Mouse (Mus musculus) MEL (cell line): Measurements from ENCODE around the gene Snd1. TPM values are rescaled to one million over a fixed set of nuclear protein-coding genes. Genes with fewer than 3 reads are reported as not detected.

Experiments
- DNase-seq: peaks from one replicate; pipeline ENCODE4 v3.0.0; 2011; ENCODE audit warnings: low read depth, low spot score
- H3K27ac ChIP-seq: 2 replicates; pipeline ENCODE4 v1.5.1; 2012; ENCODE audit warnings: low read depth, mild to moderate bottlenecking, control low read depth, low read length, moderate library complexity; ENCODE audit not compliant: control insufficient read depth
- H3K27me3 ChIP-seq, 2 experiments: fragments of 150-350 bp in 1 of 2; sonication (generic) in 1 of 2; 2 replicates each; pipeline ENCODE4 v1.6.1; 2012; ENCODE audit warnings: low read length in 2 of 2, mild to moderate bottlenecking in 2 of 2, improper control_type of control experiment in 1 of 2, moderate library complexity in 1 of 2; ENCODE audit not compliant: insufficient read depth in 2 of 2, control insufficient read depth in 1 of 2
- H3K36me3 ChIP-seq, 2 experiments: 2 replicates each; pipeline ENCODE4 v1.6.1; 2012 to 2014; ENCODE audit warnings: low read length in 2 of 2, improper control_type of control experiment in 1 of 2, inconsistent platforms in 1 of 2, mild to moderate bottlenecking in 1 of 2; ENCODE audit not compliant: insufficient read depth in 2 of 2, control insufficient read depth in 1 of 2
- H3K4me1 ChIP-seq, 2 experiments: fragments of 150-350 bp in 1 of 2; sonication (generic) in 1 of 2; 2 replicates each; pipeline ENCODE4 v1.6.1; 2012; ENCODE audit warnings: low read length in 2 of 2, improper control_type of control experiment in 1 of 2, mild to moderate bottlenecking in 1 of 2; ENCODE audit not compliant: insufficient read depth in 2 of 2, control insufficient read depth in 1 of 2
- H3K4me3 ChIP-seq, 2 experiments: fragments of 150-350 bp in 1 of 2; sonication (generic) in 1 of 2; 2 replicates each; pipeline ENCODE4 v1.5.1; 2012; ENCODE audit warnings: low read depth in 2 of 2, low read length in 2 of 2, mild to moderate bottlenecking in 2 of 2, moderate library complexity in 2 of 2, control low read depth in 1 of 2, improper control_type of control experiment in 1 of 2; ENCODE audit not compliant: control insufficient read depth in 1 of 2, insufficient read depth in 1 of 2
- H3K79me2 ChIP-seq: 2 replicates; pipeline ENCODE4 v1.6.1; 2012; ENCODE audit warnings: mild to moderate bottlenecking, low read length, moderate library complexity; ENCODE audit not compliant: control insufficient read depth, poor library complexity, insufficient read depth
- H3K9ac ChIP-seq: 2 replicates; pipeline ENCODE4 v1.6.1; 2012; ENCODE audit warnings: low read depth, mild to moderate bottlenecking, control low read depth, low read length, moderate library complexity; ENCODE audit not compliant: control insufficient read depth, poor library complexity, severe bottlenecking
- H3K9me3 ChIP-seq: fragments of 150-350 bp; sonication (generic); replicated peaks from 2 replicates; pipeline ENCODE4 v1.6.1; 2012; ENCODE audit warnings: mild to moderate bottlenecking, low read length, improper control_type of control experiment, moderate library complexity; ENCODE audit not compliant: insufficient read depth
- CHD1 ChIP-seq: IDR thresholded peaks from 2 replicates; pipeline ENCODE4 v1.6.1; 2012; ENCODE audit warnings: low read depth, mild to moderate bottlenecking, inconsistent platforms, low read length, improper control_type of control experiment
- CTCF ChIP-seq, 3 experiments: IDR thresholded peaks in 2 of 3; conservative IDR thresholded peaks in 1 of 3; 2 replicates each; pipeline ENCODE4 v1.5.1; 2011 to 2012; ENCODE audit warnings: low read length in 3 of 3, low read depth in 2 of 3, mild to moderate bottlenecking in 2 of 3, improper control_type of control experiment in 1 of 3, inconsistent platforms in 1 of 3, mixed read lengths in 1 of 3, moderate library complexity in 1 of 3; ENCODE audit not compliant: control insufficient read depth in 1 of 3, insufficient read depth in 1 of 3, poor library complexity in 1 of 3, severe bottlenecking in 1 of 3
- EP300 ChIP-seq, 2 experiments: IDR thresholded peaks; 2 replicates each; pipeline ENCODE4 v1.6.1; 2011; ENCODE audit warnings: improper control_type of control experiment in 2 of 2, low read length in 2 of 2, low read depth in 1 of 2, mild to moderate bottlenecking in 1 of 2
- ETS1 ChIP-seq: IDR thresholded peaks from 2 replicates; pipeline ENCODE4 v1.6.1; 2012; ENCODE audit warnings: low read depth, mild to moderate bottlenecking, inconsistent platforms, low read length, improper control_type of control experiment, moderate library complexity
- GABPA ChIP-seq: IDR thresholded peaks from 2 replicates; pipeline ENCODE4 v1.6.1; 2012; ENCODE audit warnings: low read depth, mild to moderate bottlenecking, inconsistent platforms, low read length, improper control_type of control experiment, moderate library complexity
- GATA1 ChIP-seq: IDR thresholded peaks from 2 replicates; pipeline ENCODE4 v1.6.1; 2011; ENCODE audit warnings: low read depth, low read length, improper control_type of control experiment
- HCFC1 ChIP-seq: IDR thresholded peaks from 2 replicates; pipeline ENCODE4 v1.6.1; 2012; ENCODE audit warnings: low read depth, mild to moderate bottlenecking, inconsistent platforms, low read length, improper control_type of control experiment, moderate library complexity
- MYB ChIP-seq: IDR thresholded peaks from 2 replicates; pipeline ENCODE4 v1.6.1; 2011; ENCODE audit warnings: mild to moderate bottlenecking, low read depth, low read length, improper control_type of control experiment
- MYC ChIP-seq: IDR thresholded peaks from 2 replicates; pipeline ENCODE4 v1.6.1; 2011; ENCODE audit warnings: low read depth, mild to moderate bottlenecking, low read length, improper control_type of control experiment, moderate library complexity
- NRF1 ChIP-seq: IDR thresholded peaks from 2 replicates; pipeline ENCODE4 v1.6.1; 2014; ENCODE audit warnings: low read depth, mild to moderate bottlenecking, inconsistent platforms, low read length, improper control_type of control experiment, moderate library complexity; ENCODE audit not compliant: poor library complexity, insufficient read depth, severe bottlenecking
- POLR2A ChIP-seq, 2 experiments: IDR thresholded peaks; 2 replicates each; pipeline ENCODE4 v1.6.1; 2011 to 2012; ENCODE audit warnings: low read length in 2 of 2, mild to moderate bottlenecking in 2 of 2, control low read depth in 1 of 2, improper control_type of control experiment in 1 of 2, low read depth in 1 of 2, moderate library complexity in 1 of 2; ENCODE audit not compliant: control insufficient read depth in 1 of 2, insufficient read depth in 1 of 2, poor library complexity in 1 of 2
- SIN3A ChIP-seq: IDR thresholded peaks from 2 replicates; pipeline ENCODE4 v1.6.1; 2012; ENCODE audit warnings: low read length, improper control_type of control experiment, inconsistent platforms
- SMC3 ChIP-seq: IDR thresholded peaks from 2 replicates; pipeline ENCODE4 v1.6.1; 2011; ENCODE audit warnings: low read depth, low read length, improper control_type of control experiment
- TBP ChIP-seq: IDR thresholded peaks from 2 replicates; pipeline ENCODE4 v1.8.0; 2011; ENCODE audit warnings: low read depth, low read length, improper control_type of control experiment
- TCF12 ChIP-seq: IDR thresholded peaks from 2 replicates; pipeline ENCODE4 v1.6.1; 2014; ENCODE audit warnings: low read depth, mild to moderate bottlenecking, inconsistent platforms, low read length, improper control_type of control experiment, moderate library complexity
- UBTF ChIP-seq: IDR thresholded peaks from 2 replicates; pipeline ENCODE4 v1.6.1; 2012; ENCODE audit warnings: low read depth, mild to moderate bottlenecking, inconsistent platforms, low read length, improper control_type of control experiment, moderate library complexity, borderline replicate concordance; ENCODE audit not compliant: insufficient read depth
- USF2 ChIP-seq, 2 experiments: IDR thresholded peaks; 2 replicates each; pipeline ENCODE4 v1.6.1; 2011 to 2012; ENCODE audit warnings: improper control_type of control experiment in 2 of 2, low read length in 2 of 2, borderline replicate concordance in 1 of 2, inconsistent platforms in 1 of 2, low read depth in 1 of 2, mild to moderate bottlenecking in 1 of 2; ENCODE audit not compliant: insufficient read depth in 1 of 2
- ZC3H11A ChIP-seq: IDR thresholded peaks from 2 replicates; pipeline ENCODE4 v1.6.1; 2012; ENCODE audit warnings: low read depth, mild to moderate bottlenecking, inconsistent platforms, low read length, improper control_type of control experiment
- polyA plus RNA-seq, 2 experiments: library from polyadenylated mRNA; stranded (reverse) in 1 of 2; unstranded in 1 of 2; fragments of >175 nt in 1 of 2; fragments of >200 nt in 1 of 2; gene quantifications; 2 replicates each; pipeline versions ENCODE4 v1.2.1 to v1.2.4; 2012; ENCODE audit warnings: low replicate concordance in 2 of 2, low read depth in 1 of 2; ENCODE audit not compliant: insufficient read length in 2 of 2, insufficient read depth in 1 of 2, missing spikeins in 1 of 2
- total RNA-seq: library from RNA; depleted of rRNA; stranded (reverse); fragments of 300-350 nt; gene quantifications from 2 replicates; pipeline ENCODE4 v1.2.3, GENCODE M21; 2012

Gene Snd1
- total and polyA plus RNA-seq, 3 experiments = 192 to 280 TPM; not detected in 1

GRCm38 (mm10) chr6:28486471-28486870 is 11.5 kb downstream of the Snd1 start:
- H3K4me3 ChIP-seq = no peak overlapping the region
- no peak overlapping the region for H3K27ac ChIP-seq
- TF ChIP-seq MYC = no peak
- peaks cover 25 to 29% of the 10 kb centered on the region in 2 experiments for H3K4me1 ChIP-seq
- no peaks in the 10 kb centered on the region for H3K27me3 ChIP-seq
- H3K9ac ChIP-seq = no peak overlapping the region
- no peaks in the 10 kb centered on the region for H3K9me3 ChIP-seq
- DNase-seq = no peak
- peaks cover 76% of the 10 kb centered on the region for H3K79me2 ChIP-seq
- H3K36me3 ChIP-seq = peaks cover 36 to 61% of the 10 kb centered on the region in 2 experiments

GRCm38 (mm10) chr6:28486905-28487304 is 12.0 kb downstream of the Snd1 start:
- DNase-seq = no peak
- H3K36me3 ChIP-seq = peaks cover 40 to 57% of the 10 kb centered on the region in 2 experiments
- no peak overlapping the region for H3K4me3 ChIP-seq
- H3K9me3 ChIP-seq = no peaks in the 10 kb centered on the region
- H3K9ac ChIP-seq = no peak overlapping the region
- no peak for TF ChIP-seq SMC3
- TF ChIP-seq CTCF (IDR thresholded peaks at IDR 0.05 in 2 of 3, conservative IDR thresholded peaks at IDR 0.05 in 1 of 3; ENCODE audit: control insufficient read depth in 1 of 3, insufficient read depth in 1 of 3, low read depth in 2 of 3, low read length in 3 of 3, poor library complexity in 1 of 3, severe bottlenecking in 1 of 3) = no peak
- no peak for TF ChIP-seq TCF12
- no peak for TF ChIP-seq MYB
- no peak for TF ChIP-seq GABPA
- TF ChIP-seq ETS1 = no peak
- TF ChIP-seq UBTF = no peak
- TF ChIP-seq ZC3H11A = no peak
- no peak for TF ChIP-seq EP300 (IDR thresholded peaks at IDR 0.05; ENCODE audit: low read depth in 1 of 2, low read length in 2 of 2)
- no peak for TF ChIP-seq HCFC1
- no peak for TF ChIP-seq NRF1
- no peak for TF ChIP-seq POLR2A (IDR thresholded peaks at IDR 0.05; ENCODE audit: control insufficient read depth in 1 of 2, insufficient read depth in 1 of 2, low read depth in 1 of 2, low read length in 2 of 2, poor library complexity in 1 of 2)
- H3K4me1 ChIP-seq = peaks cover 21 to 29% of the 10 kb centered on the region in 2 experiments
- no peak overlapping the region for H3K27ac ChIP-seq
- H3K79me2 ChIP-seq = peaks cover 74% of the 10 kb centered on the region
- H3K27me3 ChIP-seq = no peaks in the 10 kb centered on the region

DNA sequence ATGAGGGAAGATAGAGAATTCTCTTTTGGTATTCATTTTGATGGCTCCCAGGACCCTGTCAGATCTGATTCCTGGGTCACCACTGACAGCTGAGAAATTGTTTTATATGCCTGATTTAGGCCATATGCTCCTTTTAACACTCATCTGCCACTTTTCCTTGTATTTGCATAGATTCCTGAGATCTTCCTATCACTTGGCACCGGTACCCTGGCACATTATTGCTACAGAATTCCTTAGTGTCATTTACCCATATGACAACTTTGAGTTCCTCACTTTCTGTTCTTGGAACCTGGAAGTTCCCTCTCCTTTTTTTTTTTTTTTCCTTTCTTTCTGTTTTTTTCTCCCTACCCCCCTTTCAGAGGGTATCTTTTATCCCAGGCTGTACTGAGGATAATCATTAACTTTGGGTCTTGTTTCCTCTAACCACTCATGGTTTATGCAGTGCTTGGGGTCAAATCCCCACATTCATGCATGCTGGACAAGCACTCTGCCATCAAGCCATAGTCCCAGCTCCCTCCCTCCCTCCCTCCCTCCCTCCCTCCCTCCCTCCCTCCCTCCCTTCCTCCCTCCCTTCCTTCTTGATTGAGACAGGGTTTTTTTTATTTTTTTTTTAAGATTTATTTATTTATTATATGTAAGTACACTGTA is 13.4 kb downstream of the Snd1 start:
- Histone ChIP-seq H3K9ac (no peak overlapping the region), H3K4me3 (no peak overlapping the region), H3K4me1 (peaks cover 17 to 18% of the 10 kb centered on the region in 2 experiments), H3K9me3 (no peaks in the 10 kb centered on the region), H3K79me2 (peaks cover 66% of the 10 kb centered on the region), H3K36me3 (peaks cover 44 to 46% of the 10 kb centered on the region in 2 experiments), H3K27ac (no peak overlapping the region), H3K27me3 (no peaks in the 10 kb centered on the region)
- TF ChIP-seq USF2 (IDR thresholded peaks at IDR 0.05; ENCODE audit: borderline replicate concordance in 1 of 2, insufficient read depth in 1 of 2, low read depth in 1 of 2, low read length in 2 of 2) = no peak
- TF ChIP-seq EP300 (IDR thresholded peaks at IDR 0.05; ENCODE audit: low read depth in 1 of 2, low read length in 2 of 2) = no peak
- no peak for TF ChIP-seq GATA1
- no peak for TF ChIP-seq CHD1
- no peak for TF ChIP-seq UBTF
- no peak for TF ChIP-seq SIN3A
- TF ChIP-seq TBP = no peak
- no peak for DNase-seq
